Comparison of ENCODE assay signal across 16 mouse cellular contexts in genomic region chr11:18845900-18846299, GRCm38 (mm10).
DNase-seq lines count a peak whose midpoint lies in the region.
"Had no signal": no experiment of that assay in that cellular context is flagged by ENCODE, and none has a peak within 500 bp of the region (broad histone marks: within the 10 kb centered on the region; RNA-seq: fewer than 3 reads in every experiment).

No protein-coding gene starts in this region.

- peak; percentile 57 to 63 for DNase-seq in cerebellum, postnatal 10 days
- no peak for DNase-seq in cerebellum, adult 8-10 months
- peak; percentile 50 for DNase-seq in left cerebral cortex, postnatal 4 days
- DNase-seq in left cerebral cortex, postnatal 36 days (ENCODE audit: low spot score in 2 of 2), result no peak
- DNase-seq in retina, postnatal 1 day, result peak; percentile 61
- DNase-seq in retina, embryonic 14.5 days (ENCODE audit: low spot score), result no peak
- DNase-seq in frontal cortex, postnatal 14 days (ENCODE audit: low spot score in 2 of 2), result no peak
- DNase-seq: adrenal gland, postnatal 14 days; embryo, embryonic 11 days; gastrocnemius, postnatal 14 days; heart, adult 11 months; kidney, adult 8-10 months; kidney, postnatal 10 days; right cerebral cortex, postnatal 25 days; thymus, adult 18-20 months; thymus, postnatal 36 days had no signal

- intact Hi-C loops in left cerebral cortex, postnatal 4 days (cut with DNase I), result no loop called here
- intact Hi-C loops in left cerebral cortex, postnatal 36 days (cut with DNase I), result no loop called here

Comparison
In these comparisons a context has a peak if more than half of its experiments do, and no peak if none do; other contexts are left out.
1. DNase-seq: peak in cerebellum, postnatal 10 days (2 of 2), left cerebral cortex, postnatal 4 days (single experiment) and retina, postnatal 1 day (single experiment); none in cerebellum, adult 8-10 months (single experiment), left cerebral cortex, postnatal 36 days (0 of 2), retina, embryonic 14.5 days (single experiment) and frontal cortex, postnatal 14 days (0 of 2).